Mouse (Mus musculus): ENCODE measurements at regions not wholly inside any gene's neighbourhood (a gene's known extent, or its start where the extent isn't known, plus 50 kb on each side); places are given as distances from the start of the nearest gene placed in this dataset.

GRCm38 (mm10) chr6:70011555-70011954, 780.5 kb downstream of the Rpia start:
- TF ChIP-seq POLR2A (IDR thresholded peaks at IDR 0.05; ENCODE audit: low read depth, low read length), result no peak
- TF ChIP-seq CTCF (IDR thresholded peaks at IDR 0.05; ENCODE audit: extremely low read depth, insufficient read depth, insufficient read length, insufficient replicate concordance), result no peak

All from spleen, adult 2 months (tissue).